Mouse (Mus musculus) bone marrow macrophage, adult 2 months (primary cell): ENCODE data around the gene Ube2o.

Experiments used
- CTCF ChIP-seq: IDR thresholded peaks from 2 replicates; pipeline ENCODE4 v1.5.1; 2012; ENCODE audit warnings: low read depth, mild to moderate bottlenecking, low read length, moderate library complexity
- POLR2A ChIP-seq: IDR thresholded peaks from 2 replicates; pipeline ENCODE4 v1.6.1; 2012; ENCODE audit warnings: mild to moderate bottlenecking, low read depth, low read length, borderline replicate concordance

GRCm38 (mm10) chr11:116630171-116630965, 49.1 kb upstream of the Ube2o start:
- TF ChIP-seq CTCF, result no peak
- TF ChIP-seq POLR2A, result no peak
